In genomic region chr2:65331321-65331720, GRCm38 (mm10) we compare ENCODE assay signal across 9 mouse cellular contexts. TPM values are rescaled to one million over a fixed set of nuclear protein-coding genes. Genes with fewer than 3 reads are reported as not detected.
A peak's percentile ranks its signal among the peaks of the same experiment; 100 is the strongest.
DNase-seq lines count a peak whose midpoint lies in the region; ATAC-seq and TF ChIP-seq lines count a peak whose summit lies in the region.
"Had no signal": no experiment of that assay in that cellular context is flagged by ENCODE, and none has a peak within 500 bp of the region (broad histone marks: within the 10 kb centered on the region; RNA-seq: fewer than 3 reads in every experiment).

No protein-coding gene starts in this region.

- H3K27me3 ChIP-seq in thymus, adult 2 months (ENCODE audit: control insufficient read depth, insufficient read depth, low read length): no peaks in the 10 kb centered on the region

- peak; percentile 38 for DNase-seq in gastrocnemius, adult 18-20 months (ENCODE audit: low spot score)
- DNase-seq in gastrocnemius, adult 8-10 months (ENCODE audit: low spot score in 2 of 2): no peak
- peak; percentile 29 to 32 for DNase-seq in right cerebral cortex, postnatal 10 days (ENCODE audit: low spot score in 2 of 2)
- DNase-seq in right cerebral cortex, postnatal 36 days (ENCODE audit: low spot score in 2 of 2): no peak
- peak; percentile 63 for DNase-seq in hindlimb bud, embryonic 11.5 days (ENCODE audit: extremely low spot score, low read depth, low spot score)
- DNase-seq in lung, adult 2 months: peak; percentile 26
- peak; percentile 78 for DNase-seq in thymus, adult 2 months

- no peaks in the 10 kb centered on the region for H3K36me3 ChIP-seq in thymus, adult 2 months (ENCODE audit: control insufficient read depth, insufficient read depth, low read length)
- H3K36me3 ChIP-seq: G1E had no signal

- TF ChIP-seq CTCF in lung, adult 2 months (IDR thresholded peaks at IDR 0.05; ENCODE audit: insufficient read depth, low read length): peak; percentile 31; the same call in 1 of the 2 replicates
- no peak for TF ChIP-seq CTCF in thymus, adult 2 months (IDR thresholded peaks at IDR 0.05; ENCODE audit: borderline replicate concordance, control insufficient read depth, extremely low read depth, insufficient read depth, low read length, poor library complexity)

- WGBS in lung, adult 2 months: 55% methylated on average over 2 of the region's 2 CpGs
- WGBS in thymus, adult 2 months: 94% methylated on average over 2 of the region's 2 CpGs

- no peaks in the 10 kb centered on the region; the same call in 1 of the 2 replicates for H3K4me1 ChIP-seq in lung, adult 2 months (ENCODE audit: control insufficient read depth, insufficient read depth, low read length)
- peaks cover 13% of the 10 kb centered on the region for H3K4me1 ChIP-seq in thymus, adult 2 months (replicated peaks; ENCODE audit: control insufficient read depth, insufficient read depth, low read length)

- ATAC-seq in common myeloid progenitor, adult 5-6 weeks (replicated peaks; ENCODE audit: low read depth, poor library complexity, severe bottlenecking): peak; percentile 95

- no peak overlapping the region for H3K27ac ChIP-seq in thymus, adult 2 months (ENCODE audit: control insufficient read depth, insufficient read depth, low read length)

- H3K4me3 ChIP-seq in lung, adult 2 months (replicated peaks; ENCODE audit: extremely low read depth, low read depth, low read length): no peak overlapping the region
- no peak overlapping the region for H3K4me3 ChIP-seq in thymus, adult 2 months (ENCODE audit: control insufficient read depth, insufficient read depth, low read length)

- TF ChIP-seq POLR2A in lung, adult 2 months (IDR thresholded peaks at IDR 0.05; ENCODE audit: borderline replicate concordance, extremely low read depth, low read depth, low read length): no peak
- no peak for TF ChIP-seq POLR2A in thymus, adult 2 months (IDR thresholded peaks at IDR 0.05; ENCODE audit: control insufficient read depth, extremely low read depth, insufficient read depth, low read length, poor library complexity)

RNA-seq across cellular contexts. Expression of gene Slc38a11, which starts 32.5 kb away (rescaled TPM):
- under 1 TPM; 0.71 to 0.78 TPM for total RNA-seq in gastrocnemius, adult 18-20 months (2021)
- under 1 TPM; 0.48 to 0.94 (median 0.58) TPM for total RNA-seq in gastrocnemius, adult 8-10 months (2022)
- 0.05 TPM in 1 of 2 replicates, not detected in the other for total RNA-seq in common myeloid progenitor, adult 5-6 weeks (2017)
- polyA plus RNA-seq in lung, adult 2 months (2012; rRNA removed): 0.62 and 1.2 TPM in 2 replicates
- 0.15 TPM in 1 of 2 replicates, not detected in the other for polyA plus RNA-seq in thymus, adult 2 months (2012; rRNA removed)
- polyA plus RNA-seq: G1E had no signal

Comparison
In these comparisons a context has a peak if more than half of its experiments do, and no peak if none do; other contexts are left out.
1. DNase-seq: peak in gastrocnemius, adult 18-20 months (single experiment), right cerebral cortex, postnatal 10 days (2 of 2), hindlimb bud, embryonic 11.5 days (single experiment), lung, adult 2 months (single experiment) and thymus, adult 2 months (single experiment); none in gastrocnemius, adult 8-10 months (0 of 2) and right cerebral cortex, postnatal 36 days (0 of 2).